In genomic region chr15:42914099-42914498, GRCm38 (mm10) we compare ENCODE assay signal across 8 mouse cellular contexts.
DNase-seq lines count a peak whose midpoint lies in the region; TF ChIP-seq lines count a peak whose summit lies in the region.
"Had no signal": no experiment of that assay in that cellular context is flagged by ENCODE, and none has a peak within 500 bp of the region (broad histone marks: within the 10 kb centered on the region; RNA-seq: fewer than 3 reads in every experiment).

No protein-coding gene starts in this region.

- peak; percentile 22 for DNase-seq in Muller cell, postnatal 12 days (ENCODE audit: inconsistent ontology term)
- DNase-seq in cerebellum, postnatal 14 days: peak; percentile 84 to 88
- peak; percentile 57 for DNase-seq in gastrocnemius, postnatal 10 days
- peak; percentile 56 to 80 for DNase-seq in layer of hippocampus, adult 2 months (ENCODE audit: low spot score in 2 of 2)
- peak; percentile 21 to 63 for DNase-seq in lung, postnatal 4 days
- peak; percentile 79 to 88 for DNase-seq in right cerebral cortex, postnatal 10 days (ENCODE audit: low spot score in 2 of 2)

- H3K4me3 ChIP-seq in C2C12 (ENCODE audit: insufficient read depth, poor library complexity, severe bottlenecking): no peak overlapping the region
- H3K4me3 ChIP-seq in layer of hippocampus, adult 2 months: no peak overlapping the region
- H3K4me3 ChIP-seq: heart, embryonic 15.5 days had no signal

- H3K36me3 ChIP-seq in C2C12 (ENCODE audit: control insufficient read depth, insufficient read depth): no peaks in the 10 kb centered on the region
- H3K36me3 ChIP-seq: heart, embryonic 15.5 days had no signal

- no peaks in the 10 kb centered on the region for H3K79me3 ChIP-seq in C2C12 (ENCODE audit: low read depth)

- H3K79me2 ChIP-seq in C2C12 (ENCODE audit: control insufficient read depth, insufficient read depth): no peaks in the 10 kb centered on the region

- peak; percentile 59 for TF ChIP-seq CTCF in C2C12 (IDR thresholded peaks at IDR 0.05; ENCODE audit: control insufficient read depth, insufficient read depth, insufficient read length)
- peak; percentile 95 for TF ChIP-seq CTCF in layer of hippocampus, adult 2 months (conservative IDR thresholded peaks at IDR 0.05)

- H3ac ChIP-seq in C2C12 (ENCODE audit: control insufficient read depth, insufficient read length, low read depth): no peak overlapping the region

- no peaks in the 10 kb centered on the region for H3K27me3 ChIP-seq in C2C12 (ENCODE audit: control insufficient read depth, insufficient read depth, insufficient read length)
- H3K27me3 ChIP-seq: heart, embryonic 15.5 days had no signal

- no peak overlapping the region for H3K27ac ChIP-seq in layer of hippocampus, adult 2 months
- H3K27ac ChIP-seq: heart, embryonic 15.5 days had no signal

TF ChIP-seq in C2C12, 6 proteins besides CTCF, POLR2A, EP300 and RAD21:
- no peak for TF ChIP-seq CEBPB (IDR thresholded peaks at IDR 0.05; ENCODE audit: low read depth)
- no peak for TF ChIP-seq MAX (IDR thresholded peaks at IDR 0.05)
- TF ChIP-seq MYOG (IDR thresholded peaks at IDR 0.05; ENCODE audit: control insufficient read depth, extremely low read depth, insufficient read length): no peak
- TF ChIP-seq USF1 (IDR thresholded peaks at IDR 0.05; ENCODE audit: low read depth): no peak
- no peak for TF ChIP-seq FOSL1 (IDR thresholded peaks at IDR 0.05; ENCODE audit: insufficient read depth, low read length, poor library complexity, severe bottlenecking)
- no peak for TF ChIP-seq MYOD1 (IDR thresholded peaks at IDR 0.05; ENCODE audit: control insufficient read depth, insufficient read length, low read depth)

Comparison
In these comparisons a context has a peak if more than half of its experiments do, and no peak if none do; other contexts are left out.
1. DNase-seq: peak in every context shown above with its lines; median percentile 86 in cerebellum, postnatal 14 days; 84 in right cerebral cortex, postnatal 10 days; 68 in layer of hippocampus, adult 2 months; 57 in gastrocnemius, postnatal 10 days; 42 in lung, postnatal 4 days; 22 in Muller cell, postnatal 12 days.